Mouse (Mus musculus) bone marrow macrophage, adult 2 months (primary cell): ENCODE measurements around the gene Bdnf.

Experiments
- CTCF ChIP-seq: IDR thresholded peaks from 2 replicates; pipeline ENCODE4 v1.5.1; 2012; ENCODE audit warnings: low read depth, mild to moderate bottlenecking, low read length, moderate library complexity
- POLR2A ChIP-seq: IDR thresholded peaks from 2 replicates; pipeline ENCODE4 v1.6.1; 2012; ENCODE audit warnings: mild to moderate bottlenecking, low read depth, low read length, borderline replicate concordance

GRCm38 (mm10) chr2:109766772-109767171 lies 92.3 kb downstream of the Bdnf start:
- TF ChIP-seq POLR2A, result no peak
- TF ChIP-seq CTCF, result no peak
